Mouse (Mus musculus) ovary, postnatal 10 days (tissue): ENCODE data around the gene Ccnd1.

Experiments used
- DNase-seq: peaks from one replicate; pipeline ENCODE4 v3.0.0; 2022; ENCODE audit warnings: low spot score

Ccnd1 gene

GRCm38 (mm10) chr7:144938661-144939343, 923 bp downstream of the Ccnd1 start:
- no peak for DNase-seq

GRCm38 (mm10) chr7:144937899-144938517, 1.7 kb downstream of the Ccnd1 start:
- DNase-seq: no peak

- peak; percentile 82 for DNase-seq
These were observed 2.2 kb downstream of the Ccnd1 start for GRCm38 (mm10) chr7:144937490-144937889.

GRCm38 (mm10) chr7:144936311-144936880, 3.3 kb downstream of the Ccnd1 start:
- DNase-seq: no peak

- DNase-seq: no peak
These were observed 4.2 kb downstream of the Ccnd1 start for GRCm38 (mm10) chr7:144935563-144935962.

GRCm38 (mm10) chr7:144934901-144935300, 4.8 kb downstream of the Ccnd1 start:
- no peak for DNase-seq

GRCm38 (mm10) chr7:144933796-144934195, 5.9 kb downstream of the Ccnd1 start:
- DNase-seq: no peak

GRCm38 (mm10) chr7:144933336-144933735, 6.4 kb downstream of the Ccnd1 start:
- no peak for DNase-seq

- DNase-seq: no peak
These were observed 7.3 kb downstream of the Ccnd1 start for GRCm38 (mm10) chr7:144932389-144932937.

GRCm38 (mm10) chr7:144931778-144932177, 7.9 kb downstream of the Ccnd1 start:
- no peak for DNase-seq

- no peak for DNase-seq
These were observed 9.8 kb downstream of the Ccnd1 start for GRCm38 (mm10) chr7:144929931-144930330.

- DNase-seq: no peak
These were observed 10.2 kb downstream of the Ccnd1 start for GRCm38 (mm10) chr7:144929506-144929905.

GRCm38 (mm10) chr7:144928889-144929210, 10.9 kb downstream of the Ccnd1 start:
- DNase-seq: no peak

- no peak for DNase-seq
These were observed 11.5 kb downstream of the Ccnd1 start for GRCm38 (mm10) chr7:144928009-144928888.

GRCm38 (mm10) chr7:144927591-144927990, 12.1 kb downstream of the Ccnd1 start:
- no peak for DNase-seq

- no peak for DNase-seq
These were observed 20.9 kb downstream of the Ccnd1 start for GRCm38 (mm10) chr7:144918823-144919222.

- DNase-seq: peak; percentile 75
These were observed 24.6 kb downstream of the Ccnd1 start, which contains the start of gene LTO1 for GRCm38 (mm10) chr7:144914948-144915750. TSS of gene LTO1 (plus strand) at chr7:144915100.

GRCm38 (mm10) chr7:144914296-144914947, 25.3 kb downstream of the Ccnd1 start:
- no peak for DNase-seq

GRCm38 (mm10) chr7:144912897-144913296, 26.8 kb downstream of the Ccnd1 start:
- DNase-seq: no peak

GRCm38 (mm10) chr7:144911121-144911520, 28.6 kb downstream of the Ccnd1 start:
- no peak for DNase-seq

- DNase-seq: no peak
These were observed 31.0 kb downstream of the Ccnd1 start for GRCm38 (mm10) chr7:144908705-144909104.
